Mouse (Mus musculus): ENCODE data around the gene Lrig1. TPM values are rescaled to one million over a fixed set of nuclear protein-coding genes. Genes with fewer than 3 reads are reported as not detected.
"Not testable (repeated sequence)": the region's sequence is repeated elsewhere in the genome, so short reads cannot be mapped to it uniquely, and the experiment has no call there.

The Lrig1 gene
- polyA plus RNA-seq, 1 experiment, result 12.1 TPM

GRCm38 (mm10) chr6:94561346-94561745 is 138.6 kb downstream of the Lrig1 start:
- no peaks in the 10 kb centered on the region for H3K4me1 ChIP-seq (ENCODE audit: control insufficient read depth, insufficient read depth, low read length)
- no peak overlapping the region for H3K27ac ChIP-seq (ENCODE audit: insufficient read depth, low read depth, low read length)
- no peaks in the 10 kb centered on the region for H3K27me3 ChIP-seq (replicated peaks; ENCODE audit: control insufficient read depth, insufficient read depth, low read length)
- no peaks in the 10 kb centered on the region for H3K36me3 ChIP-seq (ENCODE audit: control insufficient read depth, insufficient read depth, low read length)
- DNase-seq, result no peak
- H3K4me3 ChIP-seq (ENCODE audit: insufficient read depth, low read depth, low read length), result no peak overlapping the region
- no peak for TF ChIP-seq POLR2A (IDR thresholded peaks at IDR 0.05; ENCODE audit: low read depth, low read length)
- no peak for TF ChIP-seq CTCF (conservative IDR thresholded peaks at IDR 0.05; ENCODE audit: insufficient read depth, insufficient read length, low read depth, low read length)
- 64% methylated on average over 1 of the region's 1 CpGs for WGBS

- no peak for DNase-seq
- WGBS, result 95% methylated on average over 1 of the region's 1 CpGs
Measured at GRCm38 (mm10) chr6:94560896-94561295, 139.1 kb downstream of the Lrig1 start.

GRCm38 (mm10) chr6:94558603-94559002 is 141.4 kb downstream of the Lrig1 start:
- H3K4me3 ChIP-seq (ENCODE audit: insufficient read depth, low read depth, low read length); H3K27ac ChIP-seq (ENCODE audit: insufficient read depth, low read depth, low read length); H3K27me3 ChIP-seq (replicated peaks; ENCODE audit: control insufficient read depth, insufficient read depth, low read length); H3K4me1 ChIP-seq (ENCODE audit: control insufficient read depth, insufficient read depth, low read length); DNase-seq; H3K36me3 ChIP-seq (ENCODE audit: control insufficient read depth, insufficient read depth, low read length): not testable (repeated sequence)
- 63% methylated on average over 1 of the region's 1 CpGs for WGBS

More at GRCm38 (mm10) chr6:94560896-94561295, 139.1 kb downstream of the Lrig1 start:
- Histone ChIP-seq H3K27ac (ENCODE audit: insufficient read depth, low read depth, low read length) (no peak overlapping the region), H3K4me3 (ENCODE audit: insufficient read depth, low read depth, low read length) (no peak overlapping the region), H3K4me1 (ENCODE audit: control insufficient read depth, insufficient read depth, low read length) (no peaks in the 10 kb centered on the region), H3K36me3 (ENCODE audit: control insufficient read depth, insufficient read depth, low read length) (no peaks in the 10 kb centered on the region), H3K27me3 (replicated peaks; ENCODE audit: control insufficient read depth, insufficient read depth, low read length) (no peaks in the 10 kb centered on the region)
- TF ChIP-seq POLR2A (IDR thresholded peaks at IDR 0.05; ENCODE audit: low read depth, low read length) (no peak), CTCF (conservative IDR thresholded peaks at IDR 0.05; ENCODE audit: insufficient read depth, insufficient read length, low read depth, low read length) (no peak)

Other genes with a start within 250 kb of the Lrig1 start
- 14.6 and 18.3 TPM in 2 replicates for gene Slc25a26, start 199.8 kb downstream of the Lrig1 start, polyA plus RNA-seq (2012; rRNA removed)

Measured in kidney, adult 2 months (tissue).